Mouse (Mus musculus): Measurements from ENCODE around the gene Cdon. TPM values are rescaled to one million over a fixed set of nuclear protein-coding genes. Genes with fewer than 3 reads are reported as not detected.

Gene Cdon
- total and polyA plus RNA-seq, 3 experiments: 1.0 to 1.5 TPM; not detected in 1

DNA sequence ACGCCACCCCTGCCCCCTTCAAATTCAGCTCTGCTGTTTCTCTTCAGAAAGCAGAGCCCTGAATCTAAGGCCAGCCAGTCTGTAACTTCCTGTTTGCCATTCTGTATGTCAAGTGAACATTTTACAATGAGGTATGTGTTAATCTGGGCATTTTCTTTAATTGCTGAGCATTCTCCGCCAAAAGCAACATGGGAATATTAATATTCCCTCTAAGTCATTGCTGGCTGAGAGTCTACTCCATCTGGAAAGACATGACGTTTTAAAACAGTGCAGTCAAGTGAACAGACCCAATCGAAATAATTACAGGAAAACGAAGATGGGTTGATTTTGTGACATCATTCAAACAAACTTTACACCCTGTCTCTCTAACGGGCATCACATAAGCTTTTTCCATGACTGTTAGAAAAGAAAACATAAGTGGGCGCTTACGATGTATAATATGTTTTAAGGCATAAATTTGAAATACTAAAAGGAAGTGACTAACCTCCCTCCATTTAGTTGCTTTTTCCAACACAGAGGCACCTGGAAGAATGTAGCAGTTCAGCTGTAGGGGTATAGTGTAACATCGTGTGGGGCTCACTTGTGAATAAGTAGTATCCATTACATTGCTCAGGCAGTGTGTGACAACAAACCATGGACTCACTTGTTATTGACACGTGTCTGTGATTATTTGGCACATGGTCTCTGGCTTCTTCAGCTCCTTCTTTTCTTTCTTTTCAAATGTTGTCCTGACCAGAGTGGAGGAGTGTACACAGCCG, 70.4 kb downstream of the Cdon start:
- Histone ChIP-seq H3K79me2 (ENCODE audit: control insufficient read depth, insufficient read depth, low read length, poor library complexity) (no peaks in the 10 kb centered on the region), H3K4me1 (ENCODE audit: control insufficient read depth in 1 of 2, insufficient read depth in 2 of 2, low read length in 2 of 2) (no peaks in the 10 kb centered on the region), H3K9ac (ENCODE audit: control insufficient read depth, low read depth, low read length, poor library complexity, severe bottlenecking) (no peak overlapping the region), H3K27me3 (ENCODE audit: control insufficient read depth in 1 of 2, insufficient read depth in 2 of 2, low read length in 2 of 2) (no peaks in the 10 kb centered on the region), H3K4me3 (ENCODE audit: control insufficient read depth in 1 of 2, insufficient read depth in 1 of 2, low read depth in 2 of 2, low read length in 2 of 2) (no peak overlapping the region), H3K27ac (ENCODE audit: control insufficient read depth, low read depth, low read length) (no peak overlapping the region), H3K9me3 (replicated peaks; ENCODE audit: insufficient read depth, low read length) (no peaks in the 10 kb centered on the region), H3K36me3 (ENCODE audit: control insufficient read depth in 1 of 2, insufficient read depth in 2 of 2, low read length in 2 of 2) (no peaks in the 10 kb centered on the region)
- no peak for DNase-seq (ENCODE audit: low read depth, low spot score)
- no peak for TF ChIP-seq TAL1 (IDR thresholded peaks at IDR 0.05; ENCODE audit: low read length)
- TF ChIP-seq MXI1 (IDR thresholded peaks at IDR 0.05; ENCODE audit: low read depth, low read length): no peak
- no peak for TF ChIP-seq ZC3H11A (IDR thresholded peaks at IDR 0.05; ENCODE audit: low read depth, low read length)
- TF ChIP-seq EP300 (IDR thresholded peaks at IDR 0.05; ENCODE audit: low read depth in 1 of 2, low read length in 2 of 2): no peak
- TF ChIP-seq E2F4 (IDR thresholded peaks at IDR 0.05; ENCODE audit: borderline replicate concordance, low read depth, low read length): no peak
- TF ChIP-seq POLR2A (IDR thresholded peaks at IDR 0.05; ENCODE audit: control insufficient read depth in 1 of 2, insufficient read depth in 1 of 2, low read depth in 1 of 2, low read length in 2 of 2, poor library complexity in 1 of 2): no peak
- TF ChIP-seq MYB (IDR thresholded peaks at IDR 0.05; ENCODE audit: low read depth, low read length): no peak
- TF ChIP-seq TBP (IDR thresholded peaks at IDR 0.05; ENCODE audit: low read depth, low read length): no peak
- no peak for TF ChIP-seq NELFE (IDR thresholded peaks at IDR 0.05; ENCODE audit: low read depth, low read length)
- TF ChIP-seq CTCF (IDR thresholded peaks at IDR 0.05 in 2 of 3, conservative IDR thresholded peaks at IDR 0.05 in 1 of 3; ENCODE audit: control insufficient read depth in 1 of 3, insufficient read depth in 1 of 3, low read depth in 2 of 3, low read length in 3 of 3, poor library complexity in 1 of 3, severe bottlenecking in 1 of 3): no peak
- TF ChIP-seq KAT2A (conservative IDR thresholded peaks at IDR 0.05; ENCODE audit: low read depth, low read length): no peak
- TF ChIP-seq MAZ (IDR thresholded peaks at IDR 0.05; ENCODE audit: low read depth, low read length): no peak
- no peak for TF ChIP-seq CHD2 (IDR thresholded peaks at IDR 0.05; ENCODE audit: low read length)
- TF ChIP-seq SMC3 (IDR thresholded peaks at IDR 0.05; ENCODE audit: low read depth, low read length): no peak
- TF ChIP-seq HCFC1 (IDR thresholded peaks at IDR 0.05; ENCODE audit: low read depth, low read length): no peak
- TF ChIP-seq BHLHE40 (IDR thresholded peaks at IDR 0.05; ENCODE audit: borderline replicate concordance, low read depth, low read length): no peak
- TF ChIP-seq TCF12 (IDR thresholded peaks at IDR 0.05; ENCODE audit: low read depth, low read length): no peak
- no peak for TF ChIP-seq CHD1 (IDR thresholded peaks at IDR 0.05; ENCODE audit: low read depth, low read length)
- TF ChIP-seq NRF1 (IDR thresholded peaks at IDR 0.05; ENCODE audit: insufficient read depth, low read depth, low read length, poor library complexity, severe bottlenecking): no peak

DNA sequence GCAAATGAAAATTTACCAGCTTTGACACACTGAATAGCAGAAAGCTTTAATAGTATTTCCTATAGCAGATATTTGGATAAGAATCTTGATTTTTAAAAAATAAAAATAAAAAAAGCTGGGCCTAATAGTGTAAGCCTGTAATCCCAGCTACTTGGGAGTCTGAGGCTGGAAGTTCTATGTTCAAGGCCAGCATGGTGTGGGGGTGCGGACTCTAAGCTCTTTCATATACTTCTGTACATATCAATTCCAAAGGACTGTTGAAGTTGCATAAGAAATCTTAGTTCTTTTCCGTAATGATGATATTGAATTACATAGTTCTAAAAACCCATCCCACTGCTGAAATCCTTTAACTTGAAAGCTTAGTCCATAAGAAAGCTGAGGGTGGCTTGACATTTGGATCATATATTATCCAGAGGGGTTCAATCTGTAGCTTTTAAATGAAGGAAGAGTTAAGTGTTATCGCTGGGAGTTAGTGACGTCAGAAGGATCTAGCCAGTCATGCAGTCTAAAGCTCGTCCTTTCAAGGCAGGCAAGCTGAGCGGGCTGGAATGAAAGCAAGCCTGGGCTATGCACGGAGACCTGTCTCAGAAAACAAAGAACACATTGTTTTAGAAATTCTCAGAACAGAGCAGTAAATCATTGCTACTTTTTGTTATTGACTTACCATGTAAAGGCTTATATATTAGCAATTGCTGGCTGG, 72.3 kb downstream of the Cdon start:
- no peak for TF ChIP-seq RAD21 (IDR thresholded peaks at IDR 0.05; ENCODE audit: low read depth, low read length)
- no peak for TF ChIP-seq MAFK (IDR thresholded peaks at IDR 0.05; ENCODE audit: borderline replicate concordance, low read depth, low read length)
- TF ChIP-seq E2F4 (IDR thresholded peaks at IDR 0.05; ENCODE audit: borderline replicate concordance, low read depth, low read length): no peak
- no peak for TF ChIP-seq ZMIZ1 (IDR thresholded peaks at IDR 0.05; ENCODE audit: low read depth, low read length)
- TF ChIP-seq KAT2A (conservative IDR thresholded peaks at IDR 0.05; ENCODE audit: low read depth, low read length): no peak
- Histone ChIP-seq H3K4me3 (ENCODE audit: control insufficient read depth in 1 of 2, insufficient read depth in 1 of 2, low read depth in 2 of 2, low read length in 2 of 2) (no peak overlapping the region), H3K79me2 (ENCODE audit: control insufficient read depth, insufficient read depth, low read length, poor library complexity) (no peaks in the 10 kb centered on the region), H3K36me3 (ENCODE audit: control insufficient read depth in 1 of 2, insufficient read depth in 2 of 2, low read length in 2 of 2) (no peaks in the 10 kb centered on the region), H3K27me3 (ENCODE audit: control insufficient read depth in 1 of 2, insufficient read depth in 2 of 2, low read length in 2 of 2) (no peaks in the 10 kb centered on the region), H3K9me3 (replicated peaks; ENCODE audit: insufficient read depth, low read length) (no peaks in the 10 kb centered on the region), H3K9ac (ENCODE audit: control insufficient read depth, low read depth, low read length, poor library complexity, severe bottlenecking) (no peak overlapping the region), H3K27ac (ENCODE audit: control insufficient read depth, low read depth, low read length) (no peak overlapping the region), H3K4me1 (ENCODE audit: control insufficient read depth in 1 of 2, insufficient read depth in 2 of 2, low read length in 2 of 2) (no peaks in the 10 kb centered on the region)
- no peak for DNase-seq (ENCODE audit: low read depth, low spot score)
